8 mouse cellular contexts compared by ENCODE assay signal in genomic region chr11:120711980-120712604, GRCm38 (mm10). TPM values are rescaled to one million over a fixed set of nuclear protein-coding genes. Genes with fewer than 3 reads are reported as not detected.
DNase-seq lines count a peak whose midpoint lies in the region; ATAC-seq lines count a peak whose summit lies in the region.

No protein-coding gene starts in this region.

- 0 out of 2 replicates have a peak overlapping the region, but pooled peaks have one; percentile 65 for H3K9ac ChIP-seq in heart, embryonic 12.5 days
- no peak overlapping the region for H3K9ac ChIP-seq in embryonic facial prominence, embryonic 11.5 days (replicated peaks; ENCODE audit: low read length)
- no peak overlapping the region for H3K9ac ChIP-seq in hindbrain, embryonic 14.5 days
- peak overlapping the region; percentile 78 for H3K9ac ChIP-seq in midbrain, embryonic 13.5 days (replicated peaks)

- no peak overlapping the region for H3K27ac ChIP-seq in heart, embryonic 12.5 days (ENCODE audit: poor library complexity, severe bottlenecking)
- H3K27ac ChIP-seq in embryonic facial prominence, embryonic 11.5 days (replicated peaks; ENCODE audit: low read depth, low read length), result no peak overlapping the region
- H3K27ac ChIP-seq in hindbrain, embryonic 14.5 days, result no peak overlapping the region
- no peak overlapping the region for H3K27ac ChIP-seq in midbrain, embryonic 13.5 days

- peaks cover 36% of the 10 kb centered on the region for H3K36me3 ChIP-seq in heart, embryonic 12.5 days
- no peaks in the 10 kb centered on the region; the same call in none of the 2 replicates for H3K36me3 ChIP-seq in embryonic facial prominence, embryonic 11.5 days (replicated peaks; ENCODE audit: control insufficient read depth, insufficient read depth, low read depth, low read length)
- peaks cover 32% of the 10 kb centered on the region for H3K36me3 ChIP-seq in hindbrain, embryonic 14.5 days (replicated peaks; ENCODE audit: control insufficient read depth, insufficient read depth)
- peaks cover 45% of the 10 kb centered on the region for H3K36me3 ChIP-seq in midbrain, embryonic 13.5 days

- no peaks in the 10 kb centered on the region for H3K9me3 ChIP-seq in heart, embryonic 12.5 days (replicated peaks)
- H3K9me3 ChIP-seq in embryonic facial prominence, embryonic 11.5 days (replicated peaks; ENCODE audit: control insufficient read depth, low read length), result no peaks in the 10 kb centered on the region
- H3K9me3 ChIP-seq in hindbrain, embryonic 14.5 days (ENCODE audit: control insufficient read depth, low read length), result no peaks in the 10 kb centered on the region
- H3K9me3 ChIP-seq in midbrain, embryonic 13.5 days, result no peaks in the 10 kb centered on the region

- H3K4me3 ChIP-seq in heart, embryonic 12.5 days, result no peak overlapping the region
- H3K4me3 ChIP-seq in embryonic facial prominence, embryonic 11.5 days (ENCODE audit: low read depth, low read length), result 0 out of 2 replicates have a peak overlapping the region, but pooled peaks have one; percentile 11
- H3K4me3 ChIP-seq in hindbrain, embryonic 14.5 days (replicated peaks; ENCODE audit: low read length), result 0 out of 2 replicates have a peak overlapping the region, but pooled peaks have one; percentile 59
- 0 out of 2 replicates have a peak overlapping the region, but pooled peaks have one; percentile 61 for H3K4me3 ChIP-seq in midbrain, embryonic 13.5 days (replicated peaks)

- peaks cover 30% of the 10 kb centered on the region for H3K4me1 ChIP-seq in heart, embryonic 12.5 days (replicated peaks)
- H3K4me1 ChIP-seq in embryonic facial prominence, embryonic 11.5 days (ENCODE audit: control insufficient read depth, insufficient read depth, low read length), result peaks cover 9% of the 10 kb centered on the region
- H3K4me1 ChIP-seq in hindbrain, embryonic 14.5 days (replicated peaks; ENCODE audit: control insufficient read depth, insufficient read depth, low read length), result peaks cover 17% of the 10 kb centered on the region
- H3K4me1 ChIP-seq in midbrain, embryonic 13.5 days (replicated peaks), result peaks cover 38% of the 10 kb centered on the region

- ATAC-seq in heart, embryonic 12.5 days (ENCODE audit: insufficient number of reproducible peaks, low FRiP score), result no peak
- no peak for ATAC-seq in embryonic facial prominence, embryonic 11.5 days (replicated peaks; ENCODE audit: insufficient number of reproducible peaks, low FRiP score, low TSS enrichment, low read depth)
- ATAC-seq in hindbrain, embryonic 14.5 days (ENCODE audit: low FRiP score), result no peak
- no peak for ATAC-seq in midbrain, embryonic 13.5 days

- intact Hi-C loops in heart, postnatal 25 days (cut with DNase I), result loop anchor here (1.0 to 10.0 kb wide), 4 partner anchors 53 to 197 kb away; partner anchors contain the start of gene Sirt7

- DNase-seq in heart, postnatal 25 days (ENCODE audit: low spot score), result no peak
- no peak for DNase-seq in embryonic facial prominence, embryonic 11.5 days (ENCODE audit: low spot score)
- no peak for DNase-seq in hindbrain, embryonic 14.5 days (ENCODE audit: low spot score)
- no peak for DNase-seq in thymus, postnatal 4 days
- no peak for DNase-seq in adrenal gland, postnatal 10 days
- DNase-seq in urinary bladder, postnatal 4 days (ENCODE audit: low spot score in 2 of 2), result no peak

- H3K4me2 ChIP-seq in heart, embryonic 12.5 days, result peak overlapping the region; percentile 96
- H3K4me2 ChIP-seq in embryonic facial prominence, embryonic 11.5 days (ENCODE audit: low read depth, low read length), result no peak overlapping the region; the same call in 1 of the 2 replicates
- peak overlapping the region; percentile 99 for H3K4me2 ChIP-seq in hindbrain, embryonic 14.5 days (replicated peaks)
- peak overlapping the region; percentile 99 for H3K4me2 ChIP-seq in midbrain, embryonic 13.5 days (replicated peaks)

- WGBS in heart, embryonic 12.5 days, result 62% methylated on average over 8 of the region's 8 CpGs
- WGBS in embryonic facial prominence, embryonic 11.5 days, result 57% methylated on average over 8 of the region's 8 CpGs
- 68% methylated on average over 8 of the region's 8 CpGs for WGBS in hindbrain, embryonic 14.5 days
- 74% methylated on average over 8 of the region's 8 CpGs for WGBS in midbrain, embryonic 13.5 days

- H3K27me3 ChIP-seq in heart, embryonic 12.5 days (replicated peaks), result no peaks in the 10 kb centered on the region
- no peaks in the 10 kb centered on the region for H3K27me3 ChIP-seq in embryonic facial prominence, embryonic 11.5 days (ENCODE audit: control insufficient read depth, insufficient read depth, low read length)
- no peaks in the 10 kb centered on the region for H3K27me3 ChIP-seq in hindbrain, embryonic 14.5 days (ENCODE audit: control insufficient read depth, insufficient read depth, low read length)
- H3K27me3 ChIP-seq in midbrain, embryonic 13.5 days, result no peaks in the 10 kb centered on the region

RNA-seq across cellular contexts. Expression of gene Cenpx, which starts 1.4 kb away (rescaled TPM):
- polyA plus RNA-seq in heart, embryonic 12.5 days (2016; fragmentation: Nextera tagmentation; extraction: Ambion mirVana), result 117 and 119 TPM in 2 replicates
- total RNA-seq in heart, postnatal 25 days (2021), result 10 to 100 TPM; 31.2 to 35.7 TPM
- 118 and 124 TPM in 2 replicates for polyA plus RNA-seq in embryonic facial prominence, embryonic 11.5 days (2014; fragmentation: Nextera tagmentation; extraction: Ambion mirVana)
- 95.7 and 106 TPM in 2 replicates for polyA plus RNA-seq in hindbrain, embryonic 14.5 days (2014; fragmentation: Nextera tagmentation; extraction: Ambion mirVana)
- polyA plus RNA-seq in midbrain, embryonic 13.5 days (2015; fragmentation: Nextera tagmentation; extraction: Ambion mirVana), result 99.9 and 112 TPM in 2 replicates
- 10 to 100 TPM; 47.6 to 51.3 TPM for total RNA-seq in adrenal gland, postnatal 10 days (2021)

RNA-seq across cellular contexts. Expression of gene Lrrc45, which starts 1.6 kb away (rescaled TPM):
- polyA plus RNA-seq in heart, embryonic 12.5 days (2016; fragmentation: Nextera tagmentation; extraction: Ambion mirVana), result 35.2 and 37.0 TPM in 2 replicates
- total RNA-seq in heart, postnatal 25 days (2021), result 1 to 10 TPM; 5.6 to 6.2 TPM
- polyA plus RNA-seq in embryonic facial prominence, embryonic 11.5 days (2014; fragmentation: Nextera tagmentation; extraction: Ambion mirVana), result 35.0 and 35.9 TPM in 2 replicates
- 52.7 and 56.5 TPM in 2 replicates for polyA plus RNA-seq in hindbrain, embryonic 14.5 days (2014; fragmentation: Nextera tagmentation; extraction: Ambion mirVana)
- 60.6 and 71.8 TPM in 2 replicates for polyA plus RNA-seq in midbrain, embryonic 13.5 days (2015; fragmentation: Nextera tagmentation; extraction: Ambion mirVana)
- total RNA-seq in adrenal gland, postnatal 10 days (2021), result 10 to 100 TPM; 20.0 to 27.4 TPM

RNA-seq across cellular contexts. Expression of gene Rac3, which starts 9.2 kb away (rescaled TPM):
- 7.6 and 8.4 TPM in 2 replicates for polyA plus RNA-seq in heart, embryonic 12.5 days (2016; fragmentation: Nextera tagmentation; extraction: Ambion mirVana)
- 1 to 10 TPM; 1.2 to 1.8 TPM for total RNA-seq in heart, postnatal 25 days (2021)
- polyA plus RNA-seq in embryonic facial prominence, embryonic 11.5 days (2014; fragmentation: Nextera tagmentation; extraction: Ambion mirVana), result 9.7 and 10.9 TPM in 2 replicates
- polyA plus RNA-seq in hindbrain, embryonic 14.5 days (2014; fragmentation: Nextera tagmentation; extraction: Ambion mirVana), result 124 and 134 TPM in 2 replicates
- polyA plus RNA-seq in midbrain, embryonic 13.5 days (2015; fragmentation: Nextera tagmentation; extraction: Ambion mirVana), result 206 and 218 TPM in 2 replicates
- 1 to 10 TPM; 3.8 to 9.5 TPM for total RNA-seq in adrenal gland, postnatal 10 days (2021)

RNA-seq across cellular contexts. Expression of gene Dcxr, which starts 15.0 kb away (rescaled TPM):
- 4.3 and 5.4 TPM in 2 replicates for polyA plus RNA-seq in heart, embryonic 12.5 days (2016; fragmentation: Nextera tagmentation; extraction: Ambion mirVana)
- 1 to 10 TPM; 6.8 to 7.5 TPM for total RNA-seq in heart, postnatal 25 days (2021)
- polyA plus RNA-seq in embryonic facial prominence, embryonic 11.5 days (2014; fragmentation: Nextera tagmentation; extraction: Ambion mirVana), result 10.7 and 11.7 TPM in 2 replicates
- 9.0 and 13.7 TPM in 2 replicates for polyA plus RNA-seq in hindbrain, embryonic 14.5 days (2014; fragmentation: Nextera tagmentation; extraction: Ambion mirVana)
- 6.5 and 7.3 TPM in 2 replicates for polyA plus RNA-seq in midbrain, embryonic 13.5 days (2015; fragmentation: Nextera tagmentation; extraction: Ambion mirVana)
- 10 to 100 TPM; 33.0 to 37.3 TPM for total RNA-seq in adrenal gland, postnatal 10 days (2021)

RNA-seq across cellular contexts. Expression of gene Cbr2, which starts 19.8 kb away (rescaled TPM):
- 1.1 and 1.9 TPM in 2 replicates for polyA plus RNA-seq in heart, embryonic 12.5 days (2016; fragmentation: Nextera tagmentation; extraction: Ambion mirVana)
- 10 to 100 TPM; 16.7 to 22.1 TPM for total RNA-seq in heart, postnatal 25 days (2021)
- polyA plus RNA-seq in embryonic facial prominence, embryonic 11.5 days (2014; fragmentation: Nextera tagmentation; extraction: Ambion mirVana), result 3.3 and 3.7 TPM in 2 replicates
- polyA plus RNA-seq in hindbrain, embryonic 14.5 days (2014; fragmentation: Nextera tagmentation; extraction: Ambion mirVana), result 0.64 and 0.90 TPM in 2 replicates
- 0.32 and 0.38 TPM in 2 replicates for polyA plus RNA-seq in midbrain, embryonic 13.5 days (2015; fragmentation: Nextera tagmentation; extraction: Ambion mirVana)
- 10 to 100 TPM in 1 of 2 experiments, 1 to 10 TPM in 1; 9.2 to 17.6 TPM for total RNA-seq in adrenal gland, postnatal 10 days (2021)

Comparison
In these comparisons a context has a peak if more than half of its experiments do, and no peak if none do; other contexts are left out.
1. H3K9ac ChIP-seq: peak in heart, embryonic 12.5 days (single experiment) and midbrain, embryonic 13.5 days (single experiment); none in embryonic facial prominence, embryonic 11.5 days (single experiment) and hindbrain, embryonic 14.5 days (single experiment).
2. RNA of gene Rac3, which starts 9.2 kb away (polyA plus RNA-seq): 206 to 218 TPM in midbrain, embryonic 13.5 days and 124 to 134 TPM in hindbrain, embryonic 14.5 days; 9.7 to 10.9 TPM in embryonic facial prominence, embryonic 11.5 days and 7.6 to 8.4 TPM in heart, embryonic 12.5 days; every median in the first group is over 10 times any median in the second.